ENCODE assay signal across 24 mouse cellular contexts in genomic region chr1:64600413-64601077, GRCm38 (mm10). TPM values are rescaled to one million over a fixed set of nuclear protein-coding genes. Genes with fewer than 3 reads are reported as not detected.
A peak's percentile ranks its signal among the peaks of the same experiment; 100 is the strongest.
DNase-seq lines count a peak whose midpoint lies in the region; ATAC-seq and TF ChIP-seq lines count a peak whose summit lies in the region.
"Had no signal": no experiment of that assay in that cellular context is flagged by ENCODE, and none has a peak within 500 bp of the region (broad histone marks: within the 10 kb centered on the region; RNA-seq: fewer than 3 reads in every experiment).

No protein-coding gene starts in this region.

- TF ChIP-seq EP300 in stomach, postnatal 0 days (optimal IDR thresholded peaks at IDR 0.05), result no peak

- no peak overlapping the region for H3K9ac ChIP-seq in midbrain, embryonic 11.5 days (ENCODE audit: low read length)
- no peak overlapping the region for H3K9ac ChIP-seq in midbrain, embryonic 16.5 days (ENCODE audit: low read depth, low read length)
- H3K9ac ChIP-seq in stomach, postnatal 0 days (ENCODE audit: low read length), result no peak overlapping the region
- H3K9ac ChIP-seq: forebrain, embryonic 15.5 days; hindbrain, embryonic 14.5 days; limb, embryonic 13.5 days; liver, embryonic 13.5 days; neural tube, embryonic 12.5 days had no signal

- no peak for ATAC-seq in midbrain, embryonic 11.5 days (ENCODE audit: low FRiP score)
- ATAC-seq in midbrain, embryonic 16.5 days, result no peak
- peak; percentile 67; the same call in 1 of the 2 replicates for ATAC-seq in stomach, postnatal 0 days (ENCODE audit: low FRiP score, low TSS enrichment)
- ATAC-seq: forebrain, embryonic 15.5 days had no signal

- no peak for TF ChIP-seq CTCF in stomach, postnatal 0 days (IDR thresholded peaks at IDR 0.05; ENCODE audit: low read depth)

- no peaks in the 10 kb centered on the region for H3K9me3 ChIP-seq in midbrain, embryonic 11.5 days (ENCODE audit: control insufficient read depth, low read length)
- no peaks in the 10 kb centered on the region for H3K9me3 ChIP-seq in midbrain, embryonic 16.5 days (replicated peaks; ENCODE audit: control insufficient read depth, low read length, poor library complexity, severe bottlenecking)
- no peaks in the 10 kb centered on the region for H3K9me3 ChIP-seq in stomach, postnatal 0 days (ENCODE audit: control insufficient read depth, low read length)
- H3K9me3 ChIP-seq: forebrain, embryonic 15.5 days; limb, embryonic 13.5 days; liver, embryonic 13.5 days; midbrain, embryonic 10.5 days; neural tube, embryonic 12.5 days had no signal

- H3K4me1 ChIP-seq in midbrain, embryonic 11.5 days (ENCODE audit: control insufficient read depth, insufficient read depth, low read length), result no peaks in the 10 kb centered on the region
- no peaks in the 10 kb centered on the region for H3K4me1 ChIP-seq in midbrain, embryonic 16.5 days (ENCODE audit: control insufficient read depth, insufficient read depth, low read length)
- H3K4me1 ChIP-seq in stomach, postnatal 0 days (replicated peaks; ENCODE audit: control insufficient read depth, insufficient read depth), result no peaks in the 10 kb centered on the region
- H3K4me1 ChIP-seq: forebrain, embryonic 15.5 days; limb, embryonic 13.5 days; midbrain, embryonic 10.5 days; neural tube, embryonic 12.5 days had no signal

- no peak overlapping the region for H3K27ac ChIP-seq in midbrain, embryonic 11.5 days (ENCODE audit: low read depth, low read length)
- H3K27ac ChIP-seq in midbrain, embryonic 16.5 days (ENCODE audit: low read length), result no peak overlapping the region
- H3K27ac ChIP-seq in stomach, postnatal 0 days (replicated peaks), result peak overlapping the region; percentile 53
- H3K27ac ChIP-seq: forebrain, embryonic 15.5 days; hindbrain, embryonic 14.5 days; limb, embryonic 13.5 days; liver, embryonic 13.5 days; macrophage; midbrain, embryonic 10.5 days; neural tube, embryonic 12.5 days had no signal

- 90% methylated on average over 7 of the region's 7 CpGs for WGBS in midbrain, embryonic 11.5 days
- 88% methylated on average over 7 of the region's 7 CpGs for WGBS in midbrain, embryonic 16.5 days
- WGBS in stomach, postnatal 0 days, result 34% methylated on average over 7 of the region's 7 CpGs

- H3K4me3 ChIP-seq in midbrain, embryonic 11.5 days (ENCODE audit: low read depth, low read length), result no peak overlapping the region
- H3K4me3 ChIP-seq in midbrain, embryonic 16.5 days (ENCODE audit: low read depth, low read length), result no peak overlapping the region
- no peak overlapping the region for H3K4me3 ChIP-seq in stomach, postnatal 0 days (ENCODE audit: low read depth, low read length)
- H3K4me3 ChIP-seq: forebrain, embryonic 15.5 days; limb, embryonic 13.5 days; liver, embryonic 13.5 days; midbrain, embryonic 10.5 days; neural tube, embryonic 12.5 days had no signal

- peak; percentile 88 for DNase-seq in heart, adult 11 months
- DNase-seq in heart, postnatal 14 days, result no peak
- DNase-seq in midbrain, embryonic 11.5 days (ENCODE audit: low spot score, missing footprints), result peak; percentile 78
- peak; percentile 27 for DNase-seq in lung, postnatal 36 days
- DNase-seq in stomach, postnatal 0 days (ENCODE audit: low spot score), result no peak
- no peak for DNase-seq in neural tube, embryonic 10.5 days (ENCODE audit: extremely low spot score, low spot score)
- DNase-seq in frontal cortex, postnatal 36 days (ENCODE audit: low spot score in 2 of 2), result no peak
- DNase-seq: adrenal gland, postnatal 25 days; cerebellum, adult 9-10 months; gastrocnemius, postnatal 25 days; heart, postnatal 36 days; kidney, adult 2 months; kidney, postnatal 10 days; liver, embryonic 13.5 days; retina, postnatal 1 day; right cerebral cortex, postnatal 25 days; thymus, postnatal 14 days had no signal

- H3K36me3 ChIP-seq in midbrain, embryonic 11.5 days (ENCODE audit: control insufficient read depth, insufficient read depth, low read length), result peaks cover 2% of the 10 kb centered on the region; the same call in 1 of the 2 replicates
- H3K36me3 ChIP-seq in midbrain, embryonic 16.5 days (ENCODE audit: control insufficient read depth, insufficient read depth, low read length), result peaks cover 3% of the 10 kb centered on the region; the same call in 1 of the 2 replicates
- peaks cover 2% of the 10 kb centered on the region; the same call in 1 of the 2 replicates for H3K36me3 ChIP-seq in stomach, postnatal 0 days (ENCODE audit: control insufficient read depth, insufficient read depth, low read length)

- H3K27me3 ChIP-seq in midbrain, embryonic 11.5 days (ENCODE audit: control insufficient read depth, insufficient read depth, low read length), result no peaks in the 10 kb centered on the region
- H3K27me3 ChIP-seq in midbrain, embryonic 16.5 days (ENCODE audit: control insufficient read depth, insufficient read depth, low read depth, low read length), result no peaks in the 10 kb centered on the region
- H3K27me3 ChIP-seq in stomach, postnatal 0 days (ENCODE audit: control insufficient read depth, insufficient read depth, low read length), result no peaks in the 10 kb centered on the region
- H3K27me3 ChIP-seq: forebrain, embryonic 15.5 days; limb, embryonic 13.5 days; liver, embryonic 13.5 days; neural tube, embryonic 12.5 days had no signal

- H3K4me2 ChIP-seq in midbrain, embryonic 11.5 days, result no peak overlapping the region
- H3K4me2 ChIP-seq in midbrain, embryonic 16.5 days (ENCODE audit: low read length), result no peak overlapping the region
- H3K4me2 ChIP-seq in stomach, postnatal 0 days (replicated peaks; ENCODE audit: low read depth), result no peak overlapping the region
- H3K4me2 ChIP-seq: forebrain, embryonic 15.5 days; hindbrain, embryonic 14.5 days; limb, embryonic 13.5 days; liver, embryonic 13.5 days; neural tube, embryonic 12.5 days had no signal

- intact Hi-C loops in heart, postnatal 14 days (cut with DNase I), result no loop called here

RNA-seq across cellular contexts. Expression of gene Mettl21a, which starts 16.5 kb away (rescaled TPM):
- total RNA-seq in heart, postnatal 14 days (2021), result 1 to 10 TPM; 6.4 to 8.4 TPM
- polyA plus RNA-seq in midbrain, embryonic 11.5 days (2014; fragmentation: Nextera tagmentation; extraction: Ambion mirVana), result 20.9 and 24.4 TPM in 2 replicates
- polyA plus RNA-seq in midbrain, embryonic 16.5 days (2015; fragmentation: Nextera tagmentation; extraction: Ambion mirVana), result 19.9 and 20.2 TPM in 2 replicates
- polyA plus RNA-seq in stomach, postnatal 0 days (2015; fragmentation: Nextera tagmentation; extraction: Ambion mirVana), result 14.8 and 15.0 TPM in 2 replicates

Comparison
In these comparisons a context has a peak if more than half of its experiments do, and no peak if none do; other contexts are left out.
1. DNase-seq: peak in heart, adult 11 months (single experiment), midbrain, embryonic 11.5 days (single experiment) and lung, postnatal 36 days (single experiment); none in heart, postnatal 14 days (0 of 2), stomach, postnatal 0 days (single experiment), neural tube, embryonic 10.5 days (single experiment) and frontal cortex, postnatal 36 days (0 of 2).